Mouse (Mus musculus): ENCODE measurements around the gene Cep89. TPM values are rescaled to one million over a fixed set of nuclear protein-coding genes. Genes with fewer than 3 reads are reported as not detected.

The Cep89 gene
- total and polyA plus RNA-seq, 2 experiments from 2014 or later = 7.7 to 27.6 TPM

- Histone ChIP-seq H3K36me3 (ENCODE audit: insufficient read depth, low read length) (peaks cover 35% of the 10 kb centered on the region), H3K4me3 (ENCODE audit: low read depth, low read length) (no peak overlapping the region), H3K27me3 (ENCODE audit: insufficient read depth, low read length) (no peaks in the 10 kb centered on the region), H3K4me2 (ENCODE audit: low read depth, low read length, poor library complexity, severe bottlenecking) (no peak overlapping the region), H3K27ac (ENCODE audit: low read depth, low read length) (no peak overlapping the region), H3K9me3 (ENCODE audit: low read length) (no peaks in the 10 kb centered on the region), H3K9ac (replicated peaks; ENCODE audit: low read length, poor library complexity, severe bottlenecking) (no peak overlapping the region), H3K4me1 (ENCODE audit: insufficient read depth, low read length) (no peaks in the 10 kb centered on the region)
- DNase-seq (ENCODE audit: low spot score) (no peak), ATAC-seq (ENCODE audit: low FRiP score) (no peak)
- no peak for TF ChIP-seq CTCF (IDR thresholded peaks at IDR 0.05)
- 94% methylated on average over 10 of the region's 10 CpGs for WGBS
Measured at GRCm38 (mm10) chr7:35428146-35428545, 31.3 kb downstream of the Cep89 start.

- Histone ChIP-seq H3K36me3 (ENCODE audit: insufficient read depth, low read length) (peaks cover 49% of the 10 kb centered on the region), H3K4me2 (ENCODE audit: low read depth, low read length, poor library complexity, severe bottlenecking) (no peak overlapping the region), H3K4me3 (ENCODE audit: low read depth, low read length) (no peak overlapping the region), H3K27me3 (ENCODE audit: insufficient read depth, low read length) (no peaks in the 10 kb centered on the region), H3K27ac (ENCODE audit: low read depth, low read length) (no peak overlapping the region), H3K9me3 (ENCODE audit: low read length) (no peaks in the 10 kb centered on the region), H3K4me1 (ENCODE audit: insufficient read depth, low read length) (no peaks in the 10 kb centered on the region), H3K9ac (replicated peaks; ENCODE audit: low read length, poor library complexity, severe bottlenecking) (no peak overlapping the region)
- no peak for TF ChIP-seq CTCF (IDR thresholded peaks at IDR 0.05)
- DNase-seq (ENCODE audit: low spot score) (no peak), ATAC-seq (ENCODE audit: low FRiP score) (no peak)
- WGBS = 82% methylated on average over 9 of the region's 9 CpGs
Measured at GRCm38 (mm10) chr7:35435266-35435665, 38.4 kb downstream of the Cep89 start.

- H3K4me2 ChIP-seq (ENCODE audit: low read depth, low read length, poor library complexity, severe bottlenecking) = no peak overlapping the region
- no peaks in the 10 kb centered on the region for H3K4me1 ChIP-seq (ENCODE audit: insufficient read depth, low read length)
- 40% methylated on average over 4 of the region's 4 CpGs for WGBS
- no peak overlapping the region for H3K4me3 ChIP-seq (ENCODE audit: low read depth, low read length)
- TF ChIP-seq CTCF (IDR thresholded peaks at IDR 0.05) = no peak
- H3K9me3 ChIP-seq (ENCODE audit: low read length) = 0 out of 2 replicates have a peak, but pooled peaks cover 4% of the 10 kb centered on the region
- DNase-seq (ENCODE audit: low spot score) = no peak
- no peak overlapping the region for H3K27ac ChIP-seq (ENCODE audit: low read depth, low read length)
- no peak overlapping the region for H3K9ac ChIP-seq (replicated peaks; ENCODE audit: low read length, poor library complexity, severe bottlenecking)
- H3K36me3 ChIP-seq (ENCODE audit: insufficient read depth, low read length) = no peaks in the 10 kb centered on the region
- no peak for ATAC-seq (ENCODE audit: low FRiP score)
- H3K27me3 ChIP-seq (ENCODE audit: insufficient read depth, low read length) = no peaks in the 10 kb centered on the region
Measured at GRCm38 (mm10) chr7:35447501-35447900, 50.7 kb downstream of the Cep89 start.

GRCm38 (mm10) chr7:35447996-35448846 lies 51.4 kb downstream of the Cep89 start, which contains the start of gene Slc7a9:
Gene Slc7a9, plus strand, starts transcription at chr7:35448796.
- H3K27me3 ChIP-seq (ENCODE audit: insufficient read depth, low read length) = no peaks in the 10 kb centered on the region
- H3K9me3 ChIP-seq (ENCODE audit: low read length) = 0 out of 2 replicates have a peak, but pooled peaks cover 4% of the 10 kb centered on the region
- H3K27ac ChIP-seq (ENCODE audit: low read depth, low read length) = no peak within 1 kb of the TSS
- H3K4me3 ChIP-seq (ENCODE audit: low read depth, low read length) = no peak within 1 kb of the TSS
- TF ChIP-seq CTCF (IDR thresholded peaks at IDR 0.05) = no peak
- WGBS = 29% methylated on average over 15 of the region's 15 CpGs
- no peak for DNase-seq (ENCODE audit: low spot score)
- no peak for ATAC-seq (ENCODE audit: low FRiP score)
- no peak within 1 kb of the TSS for H3K4me2 ChIP-seq (ENCODE audit: low read depth, low read length, poor library complexity, severe bottlenecking)
- H3K9ac ChIP-seq (replicated peaks; ENCODE audit: low read length, poor library complexity, severe bottlenecking) = no peak within 1 kb of the TSS
- H3K4me1 ChIP-seq (ENCODE audit: insufficient read depth, low read length) = no peaks in the 10 kb centered on the region
- no peaks in the 10 kb centered on the region for H3K36me3 ChIP-seq (ENCODE audit: insufficient read depth, low read length)

- H3K4me3 ChIP-seq (ENCODE audit: low read depth, low read length) = no peak overlapping the region
- no peak for TF ChIP-seq CTCF (IDR thresholded peaks at IDR 0.05)
- H3K27me3 ChIP-seq (ENCODE audit: insufficient read depth, low read length) = no peaks in the 10 kb centered on the region
- WGBS = 89% methylated on average over 7 of the region's 7 CpGs
- no peak for DNase-seq (ENCODE audit: low spot score)
- no peaks in the 10 kb centered on the region for H3K36me3 ChIP-seq (ENCODE audit: insufficient read depth, low read length)
- no peak for ATAC-seq (ENCODE audit: low FRiP score)
- no peak overlapping the region for H3K4me2 ChIP-seq (ENCODE audit: low read depth, low read length, poor library complexity, severe bottlenecking)
- no peaks in the 10 kb centered on the region for H3K4me1 ChIP-seq (ENCODE audit: insufficient read depth, low read length)
- H3K27ac ChIP-seq (ENCODE audit: low read depth, low read length) = no peak overlapping the region
- no peak overlapping the region for H3K9ac ChIP-seq (replicated peaks; ENCODE audit: low read length, poor library complexity, severe bottlenecking)
- 0 out of 2 replicates have a peak, but pooled peaks cover under 1% of the 10 kb centered on the region for H3K9me3 ChIP-seq (ENCODE audit: low read length)
Measured at GRCm38 (mm10) chr7:35448867-35449266, 52.0 kb downstream of the Cep89 start.

- Histone ChIP-seq H3K36me3 (ENCODE audit: insufficient read depth, low read length) (no peaks in the 10 kb centered on the region), H3K4me2 (ENCODE audit: low read depth, low read length, poor library complexity, severe bottlenecking) (no peak overlapping the region), H3K4me3 (ENCODE audit: low read depth, low read length) (no peak overlapping the region), H3K27me3 (ENCODE audit: insufficient read depth, low read length) (no peaks in the 10 kb centered on the region), H3K27ac (ENCODE audit: low read depth, low read length) (no peak overlapping the region), H3K9ac (replicated peaks; ENCODE audit: low read length, poor library complexity, severe bottlenecking) (no peak overlapping the region), H3K9me3 (ENCODE audit: low read length) (no peaks in the 10 kb centered on the region), H3K4me1 (ENCODE audit: insufficient read depth, low read length) (no peaks in the 10 kb centered on the region)
- no peak for TF ChIP-seq CTCF (IDR thresholded peaks at IDR 0.05)
- ATAC-seq (ENCODE audit: low FRiP score) (no peak), DNase-seq (ENCODE audit: low spot score) (no peak)
- 73% methylated on average over 4 of the region's 4 CpGs for WGBS
Measured at GRCm38 (mm10) chr7:35456091-35456814, 59.4 kb downstream of the Cep89 start.
